Mouse (Mus musculus) lung, embryonic 14.5 days (tissue): ENCODE measurements around the gene Dusp8. TPM values are rescaled to one million over a fixed set of nuclear protein-coding genes. Genes with fewer than 3 reads are reported as not detected.

Experiments
- ATAC-seq: fragments of 200-750 bp; cut with Nextera tagmentation; 2 replicates; pipeline ENCODE4 v1.8.0; 2017; ENCODE audit warnings: mild to moderate bottlenecking, moderate TSS enrichment, moderate library complexity; ENCODE audit not compliant: insufficient read depth
- DNase-seq: peaks from one replicate; pipeline ENCODE4 v3.0.0-alpha.2; 2015
- H3K27ac ChIP-seq: fragments of 300-500 bp; sonication (generic); 2 replicates; pipeline ENCODE4 v1.5.1; 2014; ENCODE audit warnings: low read depth, mild to moderate bottlenecking, moderate library complexity
- H3K27me3 ChIP-seq: fragments of 300-500 bp; sonication (generic); 2 replicates; pipeline ENCODE4 v1.6.1; 2014; ENCODE audit warnings: low read length, control low read depth; ENCODE audit not compliant: insufficient read depth
- H3K36me3 ChIP-seq: fragments of 300-500 bp; sonication (generic); 2 replicates; pipeline ENCODE4 v1.6.1; 2014; ENCODE audit warnings: control low read depth; ENCODE audit not compliant: insufficient read depth
- H3K4me1 ChIP-seq: fragments of 300-500 bp; sonication (generic); 2 replicates; pipeline ENCODE4 v1.6.1; 2014; ENCODE audit warnings: antibody characterized with exemption, control low read depth; ENCODE audit not compliant: insufficient read depth
- H3K4me2 ChIP-seq: fragments of 300-500 bp; sonication (generic); 2 replicates; pipeline ENCODE4 v1.6.1; 2014; ENCODE audit warnings: mild to moderate bottlenecking
- H3K4me3 ChIP-seq: fragments of 300-500 bp; sonication (generic); 2 replicates; pipeline ENCODE4 v1.5.1; 2014; ENCODE audit warnings: low read depth, low read length
- H3K9ac ChIP-seq: fragments of 300-500 bp; sonication (generic); 2 replicates; pipeline ENCODE4 v1.6.1; 2014
- H3K9me3 ChIP-seq: fragments of 300-500 bp; sonication (generic); 2 replicates; pipeline ENCODE4 v1.6.1; 2016; ENCODE audit warnings: low read depth, low read length, control low read depth
- CTCF ChIP-seq: IDR thresholded peaks from 2 replicates; pipeline ENCODE4 v1.5.1; 2016; ENCODE audit warnings: antibody characterized with exemption, low read depth
- WGBS: fragments of 180-500 bp; shearing (Covaris S2); extraction: QIAGEN DNeasy Blood & Tissue Kit; methylation state at CpG from one replicate; pipeline ENCODE4 v1.1.7; 2014; 5-methylcytosine and 5-hydroxymethylcytosine counted together
- polyA plus RNA-seq: library from polyadenylated mRNA; unstranded; fragments of >200 nt; fragmentation: Nextera tagmentation; extraction: Ambion mirVana; gene quantifications from 2 replicates; pipeline ENCODE4 v1.2.1, GENCODE M21; 2014

Dusp8 gene
- polyA plus RNA-seq, 1 experiment from 2014 or later: 1.9 TPM

GRCm38 (mm10) chr7:142060185-142060930 is 35.3 kb downstream of the Dusp8 start:
- DNase-seq (peak; percentile 21), ATAC-seq (peak; percentile 55; the same call in 1 of the 2 replicates)
- Histone ChIP-seq H3K27ac (peak overlapping the region; percentile 72), H3K4me3 (peak overlapping the region; percentile 94), H3K4me2 (peak overlapping the region; percentile 91), H3K9ac (peak overlapping the region; percentile 95), H3K27me3 (no peaks in the 10 kb centered on the region), H3K36me3 (peaks cover 7% of the 10 kb centered on the region; the same call in 1 of the 2 replicates), H3K9me3 (no peaks in the 10 kb centered on the region), H3K4me1 (peaks cover 10% of the 10 kb centered on the region)
- WGBS: under 1% methylated on average over 66 of the region's 66 CpGs
- TF ChIP-seq CTCF: no peak

GRCm38 (mm10) chr7:142059024-142059423 is 36.6 kb downstream of the Dusp8 start:
- no peak for ATAC-seq
- no peak for DNase-seq
- 56% methylated on average over 2 of the region's 2 CpGs for WGBS
- peaks cover 13% of the 10 kb centered on the region; the same call in 1 of the 2 replicates for H3K36me3 ChIP-seq
- H3K4me1 ChIP-seq: peaks cover 10% of the 10 kb centered on the region
- TF ChIP-seq CTCF: no peak
- H3K4me3 ChIP-seq: no peak overlapping the region
- no peaks in the 10 kb centered on the region for H3K9me3 ChIP-seq
- peak overlapping the region; percentile 91; the same call in 1 of the 2 replicates for H3K4me2 ChIP-seq
- no peak overlapping the region for H3K27ac ChIP-seq
- H3K9ac ChIP-seq: no peak overlapping the region
- H3K27me3 ChIP-seq: no peaks in the 10 kb centered on the region

GRCm38 (mm10) chr7:142057121-142057520 is 38.5 kb downstream of the Dusp8 start:
- no peak overlapping the region for H3K9ac ChIP-seq
- ATAC-seq (no peak), DNase-seq (no peak)
- no peak overlapping the region for H3K27ac ChIP-seq
- no peak overlapping the region for H3K4me2 ChIP-seq
- H3K4me1 ChIP-seq: peaks cover 10% of the 10 kb centered on the region
- no peaks in the 10 kb centered on the region for H3K27me3 ChIP-seq
- no peak for TF ChIP-seq CTCF
- H3K9me3 ChIP-seq: no peaks in the 10 kb centered on the region
- H3K4me3 ChIP-seq: no peak overlapping the region
- peaks cover 20% of the 10 kb centered on the region; the same call in 1 of the 2 replicates for H3K36me3 ChIP-seq
- 94% methylated on average over 1 of the region's 1 CpGs for WGBS

GRCm38 (mm10) chr7:142056601-142057061 is 39.0 kb downstream of the Dusp8 start:
- Histone ChIP-seq H3K4me2 (no peak overlapping the region), H3K27me3 (no peaks in the 10 kb centered on the region), H3K9ac (no peak overlapping the region), H3K36me3 (peaks cover 22% of the 10 kb centered on the region; the same call in 1 of the 2 replicates), H3K27ac (no peak overlapping the region), H3K4me1 (peaks cover 9% of the 10 kb centered on the region), H3K9me3 (no peaks in the 10 kb centered on the region), H3K4me3 (no peak overlapping the region)
- no peak for TF ChIP-seq CTCF
- ATAC-seq (no peak), DNase-seq (no peak)
- 55% methylated on average over 1 of the region's 1 CpGs for WGBS

GRCm38 (mm10) chr7:142055431-142055830 is 40.2 kb downstream of the Dusp8 start:
- no peak for DNase-seq
- H3K4me2 ChIP-seq: no peak overlapping the region
- no peak for TF ChIP-seq CTCF
- H3K27me3 ChIP-seq: no peaks in the 10 kb centered on the region
- no peak overlapping the region for H3K27ac ChIP-seq
- 78% methylated on average over 3 of the region's 3 CpGs for WGBS
- ATAC-seq: no peak
- H3K9ac ChIP-seq: no peak overlapping the region
- peaks cover 6% of the 10 kb centered on the region for H3K4me1 ChIP-seq
- H3K36me3 ChIP-seq: peaks cover 24% of the 10 kb centered on the region; the same call in 1 of the 2 replicates
- no peak overlapping the region for H3K4me3 ChIP-seq
- H3K9me3 ChIP-seq: no peaks in the 10 kb centered on the region

- H3K36me3 ChIP-seq: peaks cover 19% of the 10 kb centered on the region; the same call in 1 of the 2 replicates
Measured at GRCm38 (mm10) chr7:142050536-142050935, 45.1 kb downstream of the Dusp8 start.

GRCm38 (mm10) chr7:142045932-142046331 is 49.7 kb downstream of the Dusp8 start:
- Histone ChIP-seq H3K4me1 (no peaks in the 10 kb centered on the region), H3K9me3 (no peaks in the 10 kb centered on the region), H3K36me3 (no peaks in the 10 kb centered on the region), H3K4me3 (no peak overlapping the region), H3K4me2 (no peak overlapping the region), H3K27me3 (no peaks in the 10 kb centered on the region), H3K27ac (no peak overlapping the region), H3K9ac (no peak overlapping the region)
- TF ChIP-seq CTCF: no peak
- ATAC-seq (no peak), DNase-seq (no peak)
- WGBS: 86% methylated on average over 1 of the region's 1 CpGs

More at GRCm38 (mm10) chr7:142050536-142050935, 45.1 kb downstream of the Dusp8 start:
- Histone ChIP-seq H3K9me3 (no peaks in the 10 kb centered on the region), H3K4me1 (no peaks in the 10 kb centered on the region), H3K4me2 (no peak overlapping the region), H3K27ac (no peak overlapping the region), H3K4me3 (no peak overlapping the region), H3K9ac (no peak overlapping the region), H3K27me3 (no peaks in the 10 kb centered on the region)
- no peak for TF ChIP-seq CTCF
- no peak for DNase-seq
- no peak for ATAC-seq
